Mouse (Mus musculus) CH12.LX (cell line): ENCODE results near the gene Wasl.

ENCODE experiments used
- EP300 ChIP-seq: IDR thresholded peaks from 2 replicates; pipeline ENCODE4 v1.6.1; 2011; ENCODE audit warnings: low read length, improper control_type of control experiment
- HCFC1 ChIP-seq: IDR thresholded peaks from 2 replicates; pipeline ENCODE4 v1.6.1; 2012; ENCODE audit warnings: low read depth, mild to moderate bottlenecking, inconsistent platforms, low read length, improper control_type of control experiment

GRCm38 (mm10) chr6:24662483-24662882 is 2.3 kb downstream of the Wasl start:
- TF ChIP-seq HCFC1 (no peak), EP300 (no peak)
